Mouse (Mus musculus) gonadal fat pad, adult 2 months (tissue): ENCODE data around the gene Zfp503. TPM values are rescaled to one million over a fixed set of nuclear protein-coding genes. Genes with fewer than 3 reads are reported as not detected.

Experiments
- DNase-seq: peaks from one replicate; pipeline ENCODE4 v3.0.0-alpha.2; 2012; ENCODE audit warnings: low read depth
- polyA plus RNA-seq: library from polyadenylated mRNA; depleted of rRNA; stranded (reverse); fragments of >200 nt; gene quantifications from 2 replicates; pipeline ENCODE4 v1.2.3, GENCODE M21; 2012

Gene Zfp503
- polyA plus RNA-seq, 1 experiment = 30.9 TPM

DNA sequence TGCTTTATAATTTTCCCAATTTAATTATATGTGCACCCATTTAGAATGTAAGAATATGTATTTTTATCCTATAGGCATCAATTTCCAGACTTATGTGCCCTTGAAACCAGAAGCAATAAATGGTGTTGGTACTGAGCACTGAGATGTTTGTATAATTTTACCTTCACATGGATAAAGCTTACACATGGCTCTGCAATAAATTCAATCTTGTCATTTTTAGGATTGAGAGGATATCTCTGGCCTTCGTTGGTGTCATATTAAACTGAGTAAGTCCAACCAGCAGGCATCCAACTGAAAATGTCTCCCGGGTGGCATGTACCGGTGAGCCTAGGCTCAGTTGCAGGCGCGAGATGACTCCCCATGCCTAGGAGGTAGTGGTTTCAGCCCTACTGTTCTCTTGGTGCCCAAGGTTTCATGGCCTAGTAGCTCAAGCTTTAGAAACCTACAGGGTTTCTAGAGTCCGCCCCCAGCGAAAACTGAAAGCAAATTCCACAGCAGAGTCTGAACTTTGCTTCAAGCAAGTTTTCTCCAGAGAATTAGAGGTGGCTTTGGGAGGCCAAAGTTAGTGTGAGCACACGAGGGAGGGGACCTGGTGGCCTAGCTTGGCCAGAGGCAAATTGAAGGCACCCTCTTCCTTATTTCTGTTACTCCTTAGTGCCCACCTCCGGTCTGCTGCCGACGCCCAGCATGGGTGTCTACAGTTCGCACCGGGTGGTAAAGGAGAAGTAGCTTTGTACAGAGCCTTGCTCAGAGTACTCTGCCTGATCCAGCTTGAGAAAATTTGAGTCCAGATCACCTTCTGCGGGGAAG lies 4.1 kb upstream of the Zfp503 start:
- no peak for DNase-seq

DNA sequence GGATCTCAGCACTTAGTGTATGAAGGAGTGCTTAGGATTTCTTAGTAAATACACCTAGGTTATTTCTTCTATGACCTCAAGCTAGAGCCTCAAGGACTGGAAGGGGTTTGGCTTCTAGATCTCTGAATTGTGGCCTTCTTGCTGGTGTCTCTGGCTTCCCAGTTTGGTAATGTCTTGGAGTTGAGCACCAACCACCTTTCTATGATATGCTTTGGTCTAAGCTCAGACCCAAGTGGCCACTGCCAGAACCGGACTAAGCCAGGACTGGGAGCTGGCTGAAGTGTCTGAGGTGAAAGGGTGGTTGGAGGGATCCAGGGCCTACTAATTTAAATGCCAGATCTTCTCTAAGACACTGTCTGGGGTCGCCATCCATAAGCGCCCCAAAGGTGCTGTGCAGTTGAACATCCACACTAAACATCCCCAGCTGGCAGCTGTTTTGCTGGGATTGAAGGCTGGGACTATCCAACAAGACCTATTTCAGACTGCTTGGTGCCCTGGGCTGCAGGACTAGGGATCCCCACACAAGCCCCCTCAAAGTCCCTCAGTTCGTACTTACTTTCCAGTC lies 3.0 kb upstream of the Zfp503 start:
- no peak for DNase-seq

DNA sequence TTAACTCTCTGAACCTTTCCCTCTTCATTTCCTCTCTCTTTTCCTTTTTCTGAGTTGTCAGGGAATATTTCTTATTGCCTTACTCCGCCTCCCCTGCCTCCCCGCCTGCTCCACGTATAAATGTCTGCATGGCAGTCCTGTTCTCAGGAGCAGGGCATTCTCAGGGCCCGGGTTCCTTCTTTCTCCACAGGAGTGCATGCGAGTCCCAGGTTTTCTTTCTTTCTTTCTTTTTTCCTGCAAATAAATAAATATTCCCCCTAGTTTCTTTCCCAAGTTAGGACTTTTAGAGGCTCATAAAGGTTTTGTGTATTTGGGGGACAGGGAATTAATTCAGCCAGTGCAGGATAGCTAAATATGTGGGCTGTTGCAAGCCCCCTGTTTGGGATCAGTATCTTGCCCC lies 2.5 kb upstream of the Zfp503 start:
- no peak for DNase-seq

DNA sequence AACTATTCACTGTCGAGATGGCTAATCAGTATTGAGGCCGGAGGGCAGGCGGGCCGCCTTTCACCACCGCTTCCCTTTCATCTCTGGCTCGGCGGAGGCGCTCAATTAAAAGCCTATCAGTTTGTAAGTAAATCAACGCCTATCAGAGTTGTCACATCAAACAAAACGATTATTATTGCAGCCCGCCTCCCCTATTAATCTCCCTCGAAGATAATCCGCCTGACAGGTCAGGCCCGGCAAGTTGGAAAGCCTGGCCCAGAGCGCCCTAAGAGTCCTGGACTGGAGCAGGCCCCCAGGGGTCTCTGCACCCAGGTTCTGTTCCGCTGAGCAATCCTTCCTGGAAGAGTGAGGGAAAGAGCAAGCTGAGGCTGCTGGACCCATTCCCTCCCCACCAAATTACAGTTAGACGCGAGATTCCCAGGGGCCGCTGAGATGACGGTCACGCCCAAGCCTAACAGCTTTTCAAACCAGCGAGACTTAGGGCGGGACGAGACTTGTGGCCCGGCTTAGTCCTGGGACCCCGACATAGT lies 1.9 kb upstream of the Zfp503 start:
- no peak for DNase-seq

DNA sequence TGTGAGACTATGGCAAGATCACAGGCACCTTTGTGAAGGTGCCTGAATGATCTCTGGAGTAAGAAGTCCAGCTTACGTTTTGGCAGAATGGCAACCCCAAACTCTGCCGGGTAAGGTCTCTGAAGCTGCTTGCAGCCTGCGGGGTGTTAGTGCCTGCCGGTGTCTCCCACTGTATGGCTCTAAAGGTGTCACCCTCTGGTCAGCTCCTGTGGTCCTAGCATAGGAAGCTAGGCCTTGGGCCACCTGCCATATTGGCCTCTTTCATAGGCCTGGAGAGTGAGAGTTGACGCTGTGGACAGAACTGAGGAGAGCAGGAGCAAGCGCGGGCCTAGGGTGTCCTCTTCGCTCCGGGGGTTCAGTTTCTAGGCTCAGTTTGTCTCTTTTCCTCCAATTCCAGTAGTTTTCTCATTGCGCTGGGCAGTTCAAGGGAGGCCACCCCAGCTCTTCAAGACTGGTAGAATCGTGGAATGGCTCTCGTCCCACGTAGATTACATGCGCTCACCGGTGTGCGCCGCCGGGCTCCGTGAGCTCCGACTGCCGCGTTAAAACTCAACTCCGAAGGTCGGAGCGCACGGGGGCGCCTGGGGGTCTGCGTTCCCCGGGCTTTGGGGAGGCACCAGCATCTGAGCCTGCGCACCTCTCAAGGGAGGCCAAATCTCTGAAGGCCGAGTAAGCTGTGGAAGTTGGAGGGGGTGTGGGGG lies 1.1 kb upstream of the Zfp503 start:
- no peak for DNase-seq

DNA sequence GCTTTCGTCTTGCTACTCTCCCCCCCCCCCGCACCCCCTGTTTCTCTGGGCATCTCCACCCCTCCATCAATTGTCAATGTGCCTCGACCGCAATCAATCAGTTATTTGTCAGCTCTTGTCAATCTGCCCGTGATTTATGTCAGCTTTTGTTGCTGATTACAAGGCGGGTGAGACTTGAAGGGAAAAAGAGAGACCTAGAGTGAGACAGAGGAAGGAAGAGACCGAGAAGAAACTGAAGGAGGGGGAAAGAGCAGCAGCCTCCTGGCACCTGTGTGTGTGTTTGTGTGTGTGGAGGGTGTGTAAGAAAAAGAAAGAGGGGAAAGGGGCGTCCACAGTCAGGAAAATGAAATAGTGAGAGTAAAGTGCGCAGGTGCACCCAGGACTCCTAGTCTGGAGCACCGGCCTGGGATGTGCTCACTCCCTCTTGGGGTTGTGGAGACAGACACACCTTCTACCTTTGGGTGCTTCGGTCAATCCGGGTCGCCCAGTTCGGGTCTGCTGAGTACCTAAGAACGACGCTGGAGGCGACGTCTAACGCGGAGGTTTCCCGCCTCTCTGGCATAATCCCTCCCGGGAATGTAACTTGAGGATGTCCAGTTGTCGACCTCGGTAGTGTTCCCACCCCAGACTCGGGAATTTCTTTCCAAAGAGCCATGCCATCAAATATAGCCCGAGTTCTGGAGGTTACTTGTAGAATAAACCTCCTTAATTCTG lies 667 bp downstream of the Zfp503 start:
- no peak for DNase-seq

DNA sequence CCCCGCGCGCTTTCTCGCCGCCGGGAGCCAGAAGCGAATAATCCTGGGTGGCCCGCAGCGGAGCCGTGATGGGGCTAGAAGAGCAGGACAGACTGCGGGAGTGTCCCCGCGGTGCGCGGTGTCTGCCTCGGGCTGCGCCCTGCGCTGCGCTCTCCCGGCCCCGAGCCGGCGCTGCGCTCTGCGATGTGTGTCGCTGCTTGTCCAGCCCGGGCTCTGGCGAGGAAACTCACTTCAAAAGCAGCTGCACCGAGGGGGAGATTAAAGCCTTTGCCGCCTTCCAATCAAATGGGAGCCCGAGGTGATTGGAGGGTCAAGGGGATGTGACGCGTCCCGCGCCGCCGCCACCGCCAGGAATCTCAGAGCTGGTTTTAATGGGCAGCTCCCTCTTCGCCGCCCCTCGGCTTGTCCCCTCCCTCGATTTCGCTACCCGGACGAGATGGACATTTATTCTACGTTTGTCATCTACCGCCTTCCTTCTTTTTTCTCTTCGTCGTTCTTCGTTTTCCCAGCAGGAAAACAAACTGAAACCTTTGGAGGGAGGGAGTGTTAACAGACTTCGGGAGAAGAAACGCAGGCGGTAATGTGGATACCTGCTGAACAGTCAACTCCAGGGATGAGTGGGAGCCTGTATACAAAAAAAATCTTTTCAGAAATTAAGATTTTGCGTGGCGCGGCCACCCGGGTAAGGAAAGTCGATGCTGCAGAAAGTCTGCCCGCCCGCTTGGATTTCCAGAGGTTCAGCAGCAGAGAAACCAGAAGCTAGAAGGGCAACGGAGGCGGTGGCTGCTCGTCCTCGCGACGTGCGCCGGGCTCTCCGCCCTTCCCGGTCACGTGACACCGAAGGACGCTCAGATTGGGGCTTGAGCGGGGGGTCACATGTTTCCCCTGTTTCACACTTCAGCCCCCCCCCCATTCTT lies 1.5 kb downstream of the Zfp503 start:
- DNase-seq = peak; percentile 85

DNA sequence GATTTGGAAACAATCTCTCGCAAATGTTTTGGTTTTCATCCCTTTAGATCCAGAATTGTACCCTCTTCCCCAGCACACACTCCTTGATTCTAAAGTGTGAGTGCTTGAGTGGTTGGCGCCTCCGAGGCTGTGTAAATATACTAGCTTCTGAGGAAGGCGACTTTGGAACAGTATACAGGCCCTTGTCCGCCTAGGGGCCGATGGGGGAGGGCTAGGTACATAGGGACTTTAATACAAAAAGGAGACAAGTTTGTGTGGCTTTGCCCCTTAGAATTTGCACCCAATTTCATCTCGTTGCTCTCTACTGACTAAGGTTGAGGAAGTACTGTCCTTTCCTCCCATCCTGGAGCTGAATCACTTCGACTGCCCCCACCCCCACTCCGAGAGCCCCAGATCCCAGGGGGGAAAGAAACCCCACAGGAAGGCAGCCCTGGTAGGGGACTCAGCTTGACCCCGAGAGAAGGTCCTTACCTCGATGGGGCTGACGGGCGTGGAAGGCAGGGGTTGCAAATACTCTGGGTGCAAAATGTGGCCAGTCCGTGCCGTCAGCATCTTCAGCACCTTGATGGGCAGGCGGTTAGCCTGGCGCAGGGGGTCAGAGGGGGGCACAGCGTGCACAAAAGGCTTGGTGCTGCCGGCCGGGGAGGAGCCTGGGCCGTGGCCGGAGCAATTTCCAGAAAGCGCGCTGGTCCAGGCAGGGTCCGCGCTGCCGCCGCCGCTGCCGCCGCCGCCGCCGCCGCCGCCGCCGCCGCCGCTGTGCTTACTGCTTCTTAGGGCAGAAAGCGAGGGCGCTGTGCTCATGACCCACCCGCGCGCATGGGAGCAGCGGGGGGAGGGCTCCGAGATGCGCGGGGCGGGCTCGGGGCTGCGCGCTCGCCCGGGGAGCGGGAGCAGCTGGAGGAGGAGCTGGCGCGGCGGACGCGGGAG lies 2.4 kb downstream of the Zfp503 start:
- no peak for DNase-seq

DNA sequence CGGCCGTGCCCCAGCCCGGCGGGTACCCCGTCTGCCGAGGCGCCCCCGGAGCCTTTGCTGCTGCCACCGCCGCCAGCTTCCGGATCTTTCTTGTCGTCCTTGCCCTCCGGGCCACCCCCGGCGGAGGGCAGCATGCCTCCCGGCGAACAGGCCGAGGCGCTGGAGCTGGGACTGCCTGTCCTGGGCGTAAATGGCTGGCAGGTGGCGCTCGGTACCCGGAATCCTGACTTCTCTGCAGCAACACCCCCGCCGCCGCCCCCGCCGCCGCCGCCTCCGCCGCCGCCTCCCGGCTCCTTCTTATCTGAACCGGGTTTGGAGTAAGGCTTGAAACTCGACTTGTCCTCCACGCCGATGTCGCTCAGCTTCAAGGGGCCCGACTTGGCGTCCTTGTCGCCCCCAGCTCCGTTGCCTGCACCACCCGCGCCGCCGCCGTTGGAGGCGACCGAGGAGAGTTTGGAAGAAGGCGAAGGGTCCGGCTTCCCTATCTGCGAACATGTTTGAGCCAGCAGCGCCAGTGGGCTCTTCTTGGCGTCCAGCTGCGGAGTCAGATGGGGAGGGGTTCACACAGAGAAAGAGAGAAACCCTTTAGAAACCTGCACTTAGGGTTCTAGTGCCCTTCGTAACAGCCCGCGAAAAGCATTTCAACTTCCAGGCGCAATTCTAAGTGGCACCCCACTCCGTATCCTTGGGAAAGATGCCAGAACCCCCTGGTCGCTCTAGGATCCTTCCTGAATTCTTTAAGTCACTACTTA lies 3.2 kb downstream of the Zfp503 start:
- DNase-seq = no peak

DNA sequence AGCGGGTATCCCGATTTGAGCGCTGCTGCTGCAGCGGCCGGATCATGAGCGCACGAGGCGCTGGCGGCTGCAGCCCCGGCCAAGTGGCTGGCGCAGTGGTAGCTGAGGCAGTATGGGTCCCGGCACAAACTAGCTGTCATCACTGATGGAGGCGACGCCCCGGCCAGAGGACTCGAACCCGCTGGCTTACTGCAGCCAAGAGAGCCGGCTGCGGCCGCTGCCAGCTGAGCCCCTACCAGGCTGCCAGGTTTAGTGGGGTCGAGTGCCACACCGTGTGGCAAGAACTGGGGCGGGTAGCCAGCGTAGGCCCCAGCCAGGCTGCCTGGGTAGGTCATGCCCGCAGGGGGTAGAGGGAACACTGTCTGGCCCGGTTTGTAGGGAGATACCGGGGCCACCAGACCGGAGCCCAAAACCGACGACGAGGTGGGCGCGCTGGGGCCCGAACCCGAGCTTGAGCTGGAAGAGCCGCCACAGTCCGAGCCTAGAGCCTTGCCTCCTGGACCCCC lies 3.9 kb downstream of the Zfp503 start:
- DNase-seq = no peak

DNA sequence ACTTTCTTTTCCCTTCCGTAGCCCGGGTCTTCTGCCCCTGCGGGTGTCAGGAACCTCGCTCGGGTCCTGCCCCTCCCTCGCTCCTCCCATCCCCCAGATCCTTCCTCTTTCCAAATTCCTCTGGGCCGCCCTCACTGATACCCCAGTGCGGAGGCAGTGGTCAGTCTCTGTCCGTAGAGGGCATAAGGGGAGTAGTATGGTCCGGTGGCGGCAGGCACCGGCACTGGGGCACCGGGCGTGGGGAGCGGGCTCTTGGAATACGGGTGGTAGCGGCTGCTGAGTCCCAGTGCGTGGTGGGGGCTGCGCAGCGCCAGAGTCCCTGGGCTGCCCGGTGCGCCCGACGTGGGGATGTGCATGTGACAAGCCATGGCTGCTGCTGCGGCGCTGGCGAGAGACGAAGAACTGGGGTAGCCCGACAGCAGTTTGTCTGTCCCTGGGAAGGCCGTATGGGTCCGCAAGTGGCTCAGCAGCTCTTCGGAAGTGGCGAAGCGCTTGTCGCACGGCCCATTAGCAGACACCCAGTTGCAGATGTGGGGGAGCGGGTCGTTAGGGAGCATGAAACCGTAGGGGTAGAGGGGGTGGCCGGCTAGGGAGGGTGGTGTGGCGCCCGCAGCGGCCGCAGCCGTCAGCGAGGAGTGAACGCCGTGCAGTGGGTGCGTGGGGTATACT lies 4.5 kb downstream of the Zfp503 start:
- no peak for DNase-seq

DNA sequence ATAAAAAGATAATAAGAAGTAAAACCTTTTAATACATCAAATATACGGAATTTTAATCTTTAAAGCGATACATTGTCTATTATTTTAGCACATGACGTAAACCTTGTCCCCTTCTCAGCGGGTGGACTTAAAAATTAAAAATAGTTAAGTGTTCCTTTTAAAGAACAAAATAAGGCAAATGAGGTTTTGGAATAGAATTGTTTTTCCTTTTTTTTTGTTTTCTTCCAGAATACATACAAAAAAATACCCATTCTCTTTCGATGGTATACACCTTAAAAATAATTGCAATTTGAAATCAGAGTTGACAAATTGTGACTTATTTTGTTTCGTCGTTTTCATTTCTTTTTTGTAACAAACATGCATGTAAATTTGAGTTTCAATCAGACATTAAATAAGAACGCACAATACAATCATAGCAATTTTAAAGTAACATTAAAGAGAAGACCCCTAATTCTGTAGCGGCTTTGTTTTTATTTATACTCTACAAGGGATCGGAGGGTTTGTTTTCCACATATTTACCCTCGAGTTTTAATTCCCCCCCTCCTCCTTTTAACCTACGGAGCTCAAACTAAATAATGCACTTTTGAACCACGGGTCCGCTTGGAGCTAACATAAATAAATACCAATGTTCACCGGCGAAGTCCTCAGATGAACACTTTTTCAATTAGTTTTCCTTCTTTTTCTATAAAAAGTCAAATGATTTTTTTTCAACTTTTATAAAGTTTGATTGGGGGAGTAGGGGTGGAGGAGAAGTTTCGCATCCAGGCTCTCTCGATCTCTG lies 5.3 kb downstream of the Zfp503 start:
- DNase-seq = no peak

DNA sequence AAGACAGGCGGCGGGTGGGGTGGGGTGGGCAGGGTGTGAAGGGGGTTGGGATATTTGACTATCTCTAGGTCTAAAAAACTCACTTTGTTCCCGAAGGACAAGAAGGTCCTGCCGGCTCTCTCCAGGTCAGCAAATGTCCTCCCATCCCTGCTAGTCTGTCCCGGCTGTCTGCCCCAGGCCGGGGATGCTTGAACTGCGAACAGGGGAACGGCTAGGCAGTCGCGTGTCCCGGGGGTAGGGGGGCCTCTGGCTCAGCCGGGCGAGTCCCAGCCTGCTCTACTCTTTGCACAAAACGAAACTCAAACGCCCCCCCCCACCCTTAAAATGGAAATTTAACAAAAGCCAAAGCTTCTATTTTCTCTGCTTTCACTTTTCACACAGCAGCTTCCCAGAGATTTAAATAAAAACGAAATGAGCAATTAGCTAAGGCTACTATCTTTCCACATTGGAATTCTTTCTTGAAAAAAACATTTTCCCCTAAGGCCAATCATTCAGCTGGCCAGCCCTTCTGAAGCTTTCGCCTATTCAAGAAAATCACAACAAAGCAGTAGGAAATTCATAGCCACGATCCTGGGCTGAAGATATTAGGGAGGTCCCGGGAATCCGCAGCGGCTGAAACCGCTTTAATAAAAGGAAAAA lies 6.0 kb downstream of the Zfp503 start:
- DNase-seq = no peak

DNA sequence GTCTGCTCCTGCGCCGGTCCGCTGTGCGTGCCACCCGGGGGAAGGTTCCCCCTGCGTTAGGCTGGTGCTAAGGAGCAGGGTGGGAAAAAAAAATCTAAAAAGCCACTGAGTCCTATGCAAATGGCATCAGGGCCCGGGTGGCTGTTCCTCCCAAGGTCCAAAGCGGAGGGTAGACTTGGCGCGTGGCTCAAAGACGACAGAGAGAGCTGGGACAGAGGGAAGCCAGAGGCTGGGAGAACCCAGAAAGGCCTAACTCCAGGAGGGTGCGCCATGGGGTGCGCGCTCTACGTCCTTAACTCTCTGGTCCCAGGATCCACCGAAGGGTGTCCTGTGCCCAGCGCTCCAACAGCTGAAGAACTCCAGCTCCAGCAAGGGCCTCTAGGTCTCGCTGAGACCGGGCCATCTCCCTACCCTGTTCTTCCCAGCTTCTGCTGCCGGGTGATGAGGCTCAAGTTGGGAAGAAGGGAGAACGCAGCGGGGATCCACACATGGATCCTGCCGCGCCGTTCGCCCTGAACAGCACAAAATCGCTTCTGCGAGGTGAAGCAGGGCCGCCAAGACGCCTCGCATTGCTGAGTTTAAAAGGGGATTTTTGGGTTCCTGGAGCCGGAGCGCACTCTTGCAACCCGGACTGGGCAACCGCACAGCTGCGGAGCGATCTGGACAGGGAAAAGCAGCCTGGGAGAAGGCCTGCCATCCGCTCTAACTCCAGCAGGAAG lies 6.7 kb downstream of the Zfp503 start:
- no peak for DNase-seq

DNA sequence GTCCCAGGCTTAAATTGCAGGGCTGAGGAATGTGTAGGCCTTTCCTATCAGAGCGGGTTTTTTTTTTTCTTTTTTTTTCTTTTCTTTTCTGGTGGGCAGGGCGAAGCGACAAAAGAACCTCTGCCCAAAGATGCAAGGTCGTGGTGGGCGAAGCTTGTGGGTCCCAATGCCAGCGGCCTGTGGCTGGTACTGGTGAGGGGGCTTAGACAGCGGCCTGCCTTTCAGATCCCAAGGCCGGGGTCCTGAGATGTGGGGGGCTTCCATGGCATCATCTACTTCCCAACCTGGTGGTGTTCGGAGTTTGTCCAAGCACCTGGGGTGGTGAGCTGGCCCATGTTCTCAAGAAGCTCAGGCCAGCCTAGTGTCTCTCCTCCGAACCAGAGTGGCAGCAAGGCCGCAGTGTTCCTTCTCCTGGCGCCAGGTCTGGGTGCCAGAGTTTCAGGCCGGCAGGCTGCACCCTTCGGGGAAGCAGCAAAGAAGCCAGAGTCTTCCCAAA lies 7.3 kb downstream of the Zfp503 start:
- no peak for DNase-seq

DNA sequence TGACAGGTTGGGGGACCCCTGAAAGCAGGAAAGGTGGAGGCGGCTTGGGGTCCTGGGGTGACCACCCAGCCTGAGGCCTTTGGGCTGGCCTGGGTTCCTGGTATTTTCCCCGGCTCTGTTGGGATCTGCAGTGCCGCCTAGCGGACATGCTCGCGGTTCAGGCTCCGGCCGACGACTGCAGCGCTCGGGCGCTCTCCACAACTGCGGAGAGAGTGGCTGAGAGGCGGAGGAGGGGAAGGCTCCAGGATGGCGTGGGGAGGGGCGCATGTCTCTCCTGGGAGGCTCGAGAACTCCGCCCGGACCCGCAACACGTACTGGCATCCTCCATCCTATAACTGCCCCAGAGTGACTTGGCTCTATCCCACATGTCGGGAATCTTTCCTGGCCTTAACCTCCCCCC lies 7.9 kb downstream of the Zfp503 start:
- DNase-seq = no peak
